ENCODE assay signal across 21 mouse cellular contexts in genomic region chr17:25454272-25454671, GRCm38 (mm10). TPM values are rescaled to one million over a fixed set of nuclear protein-coding genes. Genes with fewer than 3 reads are reported as not detected.
A peak's percentile ranks its signal among the peaks of the same experiment; 100 is the strongest.
DNase-seq lines count a peak whose midpoint lies in the region; ATAC-seq lines count a peak whose summit lies in the region.
"Had no signal": no experiment of that assay in that cellular context is flagged by ENCODE, and none has a peak within 500 bp of the region (broad histone marks: within the 10 kb centered on the region; RNA-seq: fewer than 3 reads in every experiment).

Gene Tekt4 (plus strand): TSS chr17:25454615.

- H3K9ac ChIP-seq in heart, embryonic 11.5 days (ENCODE audit: low read depth, low read length): peak within 1 kb of the TSS; percentile 52; the same call in 1 of the 2 replicates
- H3K9ac ChIP-seq in limb, embryonic 13.5 days: 0 out of 2 replicates have a peak within 1 kb of the TSS, but pooled peaks have one; percentile 36
- no peak within 1 kb of the TSS for H3K9ac ChIP-seq in liver, embryonic 11.5 days (ENCODE audit: low read depth, low read length)
- H3K9ac ChIP-seq: hindbrain, embryonic 15.5 days; lung, embryonic 15.5 days had no signal

- DNase-seq in heart, adult 8-10 months (ENCODE audit: low spot score): no peak
- no peak for DNase-seq in limb, embryonic 10.5 days (ENCODE audit: low spot score)
- DNase-seq in embryonic facial prominence, embryonic 10.5 days (ENCODE audit: low spot score): no peak
- peak; percentile 72 for DNase-seq in layer of hippocampus, adult 9-11 months
- no peak for DNase-seq in liver, embryonic 11.5 days (ENCODE audit: low spot score)
- DNase-seq: B cell, adult 2 months; cerebellum, adult 11 months; heart, adult 18-20 months; kidney, adult 9 months; kidney, postnatal 4 days; thymus, postnatal 36 days had no signal

- no peaks in the 10 kb centered on the region for H3K9me3 ChIP-seq in heart, embryonic 11.5 days (replicated peaks; ENCODE audit: control insufficient read depth, low read length)
- H3K9me3 ChIP-seq in limb, embryonic 13.5 days: no peaks in the 10 kb centered on the region
- no peaks in the 10 kb centered on the region for H3K9me3 ChIP-seq in limb, embryonic 10.5 days (replicated peaks)
- no peaks in the 10 kb centered on the region for H3K9me3 ChIP-seq in embryonic facial prominence, embryonic 10.5 days
- H3K9me3 ChIP-seq in liver, embryonic 11.5 days (ENCODE audit: control insufficient read depth, low read length): no peaks in the 10 kb centered on the region
- H3K9me3 ChIP-seq: hindbrain, embryonic 15.5 days; lung, embryonic 15.5 days; megakaryocyte, embryonic 14.5 days had no signal

- no peak within 1 kb of the TSS for H3K4me2 ChIP-seq in heart, embryonic 11.5 days
- H3K4me2 ChIP-seq in limb, embryonic 13.5 days (replicated peaks): no peak within 1 kb of the TSS
- no peak within 1 kb of the TSS for H3K4me2 ChIP-seq in liver, embryonic 11.5 days
- H3K4me2 ChIP-seq: hindbrain, embryonic 15.5 days; lung, embryonic 15.5 days had no signal

- ATAC-seq in heart, embryonic 11.5 days (replicated peaks; ENCODE audit: insufficient number of reproducible peaks, low FRiP score, low TSS enrichment): no peak
- no peak for ATAC-seq in limb, embryonic 13.5 days (ENCODE audit: low FRiP score, low read depth)
- no peak for ATAC-seq in liver, embryonic 11.5 days (replicated peaks; ENCODE audit: low FRiP score)
- ATAC-seq: Patski had no signal

- no peaks in the 10 kb centered on the region; the same call in 1 of the 2 replicates for H3K27me3 ChIP-seq in heart, embryonic 11.5 days (ENCODE audit: control insufficient read depth, insufficient read depth, low read length)
- 0 out of 2 replicates have a peak, but pooled peaks cover 3% of the 10 kb centered on the region for H3K27me3 ChIP-seq in limb, embryonic 13.5 days
- peaks cover 7% of the 10 kb centered on the region; the same call in 1 of the 2 replicates for H3K27me3 ChIP-seq in limb, embryonic 10.5 days (ENCODE audit: low read depth, poor library complexity, severe bottlenecking)
- H3K27me3 ChIP-seq in embryonic facial prominence, embryonic 10.5 days (replicated peaks; ENCODE audit: low read depth, poor library complexity, severe bottlenecking): peaks cover 7% of the 10 kb centered on the region; the same call in 1 of the 2 replicates
- H3K27me3 ChIP-seq in liver, embryonic 11.5 days (replicated peaks; ENCODE audit: control insufficient read depth, insufficient read depth, low read length): no peaks in the 10 kb centered on the region
- H3K27me3 ChIP-seq: hindbrain, embryonic 15.5 days; lung, embryonic 15.5 days had no signal

- no peaks in the 10 kb centered on the region for H3K36me3 ChIP-seq in heart, embryonic 11.5 days (ENCODE audit: control insufficient read depth, insufficient read depth, low read length)
- H3K36me3 ChIP-seq in limb, embryonic 13.5 days: no peaks in the 10 kb centered on the region
- H3K36me3 ChIP-seq in limb, embryonic 10.5 days: no peaks in the 10 kb centered on the region
- no peaks in the 10 kb centered on the region for H3K36me3 ChIP-seq in embryonic facial prominence, embryonic 10.5 days (replicated peaks)
- H3K36me3 ChIP-seq in liver, embryonic 11.5 days (ENCODE audit: control insufficient read depth, insufficient read depth, low read length): no peaks in the 10 kb centered on the region
- H3K36me3 ChIP-seq: hindbrain, embryonic 15.5 days; lung, embryonic 15.5 days had no signal

- no peak within 1 kb of the TSS for H3K27ac ChIP-seq in heart, embryonic 11.5 days (ENCODE audit: low read depth, low read length)
- no peak within 1 kb of the TSS for H3K27ac ChIP-seq in limb, embryonic 13.5 days
- H3K27ac ChIP-seq in limb, embryonic 10.5 days: no peak within 1 kb of the TSS; the same call in 1 of the 2 replicates
- peak within 1 kb of the TSS; percentile 61 for H3K27ac ChIP-seq in embryonic facial prominence, embryonic 10.5 days (replicated peaks)
- no peak within 1 kb of the TSS for H3K27ac ChIP-seq in liver, embryonic 11.5 days (ENCODE audit: low read depth, low read length)
- H3K27ac ChIP-seq: hindbrain, embryonic 15.5 days; lung, embryonic 15.5 days had no signal

- peaks cover 14% of the 10 kb centered on the region for H3K4me1 ChIP-seq in heart, embryonic 11.5 days (ENCODE audit: control insufficient read depth, insufficient read depth, low read length)
- H3K4me1 ChIP-seq in limb, embryonic 13.5 days: no peaks in the 10 kb centered on the region
- peaks cover 12% of the 10 kb centered on the region for H3K4me1 ChIP-seq in limb, embryonic 10.5 days
- H3K4me1 ChIP-seq in embryonic facial prominence, embryonic 10.5 days: peaks cover 15% of the 10 kb centered on the region
- H3K4me1 ChIP-seq in liver, embryonic 11.5 days (replicated peaks; ENCODE audit: control insufficient read depth, insufficient read depth, low read length): 0 out of 2 replicates have a peak, but pooled peaks cover 3% of the 10 kb centered on the region
- H3K4me1 ChIP-seq: lung, embryonic 15.5 days; megakaryocyte, embryonic 14.5 days had no signal

- WGBS in heart, embryonic 11.5 days (ENCODE audit: insufficient replicate concordance): 50% methylated on average over 2 of the region's 2 CpGs
- 43% methylated on average over 2 of the region's 2 CpGs for WGBS in limb, embryonic 13.5 days
- WGBS in limb, embryonic 10.5 days: 68% methylated on average over 2 of the region's 2 CpGs
- WGBS in embryonic facial prominence, embryonic 10.5 days: 51% methylated on average over 2 of the region's 2 CpGs
- 47% methylated on average over 2 of the region's 2 CpGs for WGBS in liver, embryonic 11.5 days

- no peak within 1 kb of the TSS for H3K4me3 ChIP-seq in heart, embryonic 11.5 days (ENCODE audit: low read depth, low read length)
- H3K4me3 ChIP-seq in limb, embryonic 13.5 days: no peak within 1 kb of the TSS
- no peak within 1 kb of the TSS for H3K4me3 ChIP-seq in limb, embryonic 10.5 days
- no peak within 1 kb of the TSS for H3K4me3 ChIP-seq in embryonic facial prominence, embryonic 10.5 days
- H3K4me3 ChIP-seq in liver, embryonic 11.5 days (ENCODE audit: low read depth, low read length): no peak within 1 kb of the TSS
- H3K4me3 ChIP-seq: hindbrain, embryonic 15.5 days; lung, embryonic 15.5 days; megakaryocyte, embryonic 14.5 days had no signal

RNA-seq across cellular contexts. Expression of gene Tekt4, which starts in this region (rescaled TPM):
- 0.97 and 1.2 TPM in 2 replicates for polyA plus RNA-seq in heart, embryonic 11.5 days (2014; fragmentation: Nextera tagmentation; extraction: Ambion mirVana)
- under 1 TPM in 3 of 4 experiments, not detected in 1; 0.28 to 0.46 (median 0.33) TPM for total RNA-seq in heart, adult 8-10 months (2022)
- not detected in 2 replicates for polyA plus RNA-seq in limb, embryonic 13.5 days (2015; fragmentation: Nextera tagmentation; extraction: Ambion mirVana)
- not detected in 2 replicates for polyA plus RNA-seq in limb, embryonic 10.5 days (2016; fragmentation: Nextera tagmentation; extraction: Ambion mirVana)
- polyA plus RNA-seq in embryonic facial prominence, embryonic 10.5 days (2016; fragmentation: Nextera tagmentation; extraction: Ambion mirVana): 0.33 TPM in 1 of 2 replicates, not detected in the other
- not detected in 2 replicates for polyA plus RNA-seq in liver, embryonic 11.5 days (2014; fragmentation: Nextera tagmentation; extraction: Ambion mirVana)
- total RNA-seq: common myeloid progenitor, adult 5-6 weeks; gastrocnemius, adult 18-20 months; liver, adult 2 months had no signal
- polyA plus RNA-seq: liver, adult 2 months; Patski; stomach, embryonic 16.5 days had no signal
